Mouse (Mus musculus) liver, embryonic 16.5 days (tissue): ENCODE results near the gene A4galt. TPM values are rescaled to one million over a fixed set of nuclear protein-coding genes. Genes with fewer than 3 reads are reported as not detected.

ENCODE experiments used
- ATAC-seq: fragments of 200-750 bp; cut with Nextera tagmentation; 2 replicates; pipeline ENCODE4 v1.8.0; 2017; ENCODE audit warnings: low read depth, mild to moderate bottlenecking, moderate number of reproducible peaks, moderate library complexity
- H3K27ac ChIP-seq: fragments of 300-500 bp; sonication (generic); 2 replicates; pipeline ENCODE4 v1.5.1; 2014; ENCODE audit warnings: mild to moderate bottlenecking, low read length
- H3K27me3 ChIP-seq: fragments of 300-500 bp; sonication (generic); 2 replicates; pipeline ENCODE4 v1.6.1; 2014; ENCODE audit warnings: low read depth, low read length, mixed read lengths; ENCODE audit not compliant: control insufficient read depth, insufficient read depth
- H3K36me3 ChIP-seq: fragments of 300-500 bp; sonication (generic); 2 replicates; pipeline ENCODE4 v1.6.1; 2014; ENCODE audit warnings: mild to moderate bottlenecking; ENCODE audit not compliant: control insufficient read depth, insufficient read depth
- H3K4me1 ChIP-seq: fragments of 300-500 bp; sonication (generic); 2 replicates; pipeline ENCODE4 v1.6.1; 2014; ENCODE audit warnings: low read depth, low read length, mixed read lengths; ENCODE audit not compliant: control insufficient read depth
- H3K4me2 ChIP-seq: fragments of 300-500 bp; sonication (generic); 2 replicates; pipeline ENCODE4 v1.6.1; 2014; ENCODE audit warnings: low read depth, low read length, mixed read lengths
- H3K4me3 ChIP-seq: fragments of 300-500 bp; sonication (generic); 2 replicates; pipeline ENCODE4 v1.5.1; 2014; ENCODE audit warnings: low read depth, mild to moderate bottlenecking, low read length
- H3K9ac ChIP-seq: fragments of 300-500 bp; sonication (generic); 2 replicates; pipeline ENCODE4 v1.6.1; 2014; ENCODE audit warnings: low read depth, low read length
- H3K9me3 ChIP-seq: fragments of 300-500 bp; sonication (generic); replicated peaks from 2 replicates; pipeline ENCODE4 v1.6.1; 2016; ENCODE audit warnings: low read length; ENCODE audit not compliant: control insufficient read depth
- WGBS: fragments of 180-500 bp; shearing (Covaris S2); extraction: QIAGEN DNeasy Blood & Tissue Kit; methylation state at CpG from one replicate; pipeline ENCODE4 v1.1.7; 2014; ENCODE audit not compliant: insufficient replicate concordance; 5-methylcytosine and 5-hydroxymethylcytosine counted together
- polyA plus RNA-seq: library from polyadenylated mRNA; unstranded; fragments of >200 nt; fragmentation: Nextera tagmentation; extraction: Ambion mirVana; gene quantifications from 2 replicates; pipeline ENCODE4 v1.2.1, GENCODE M21; 2015

The A4galt gene
- polyA plus RNA-seq, 1 experiment from 2014 or later, result 0.13 TPM

GRCm38 (mm10) chr15:83241497-83241896 is 10.1 kb downstream of the A4galt start:
- no peak overlapping the region for H3K4me3 ChIP-seq
- no peak for ATAC-seq
- no peaks in the 10 kb centered on the region for H3K4me1 ChIP-seq
- H3K36me3 ChIP-seq, result no peaks in the 10 kb centered on the region
- no peak overlapping the region for H3K27ac ChIP-seq
- no peaks in the 10 kb centered on the region for H3K27me3 ChIP-seq
- H3K9ac ChIP-seq, result no peak overlapping the region
- no peak overlapping the region for H3K4me2 ChIP-seq
- 53% methylated on average over 3 of the region's 3 CpGs for WGBS
- no peaks in the 10 kb centered on the region for H3K9me3 ChIP-seq

GRCm38 (mm10) chr15:83237460-83238243 is 13.9 kb downstream of the A4galt start:
- no peak overlapping the region for H3K9ac ChIP-seq
- no peaks in the 10 kb centered on the region for H3K9me3 ChIP-seq
- 54% methylated on average over 15 of the region's 15 CpGs for WGBS
- no peaks in the 10 kb centered on the region for H3K27me3 ChIP-seq
- no peak overlapping the region for H3K27ac ChIP-seq
- no peaks in the 10 kb centered on the region for H3K36me3 ChIP-seq
- ATAC-seq, result no peak
- no peak overlapping the region for H3K4me2 ChIP-seq
- no peak overlapping the region for H3K4me3 ChIP-seq
- H3K4me1 ChIP-seq, result no peaks in the 10 kb centered on the region

- ATAC-seq, result no peak
- Histone ChIP-seq H3K4me2 (no peak overlapping the region), H3K4me3 (no peak overlapping the region), H3K9ac (no peak overlapping the region), H3K36me3 (no peaks in the 10 kb centered on the region), H3K9me3 (no peaks in the 10 kb centered on the region), H3K27ac (no peak overlapping the region), H3K4me1 (no peaks in the 10 kb centered on the region), H3K27me3 (no peaks in the 10 kb centered on the region)
- 20% methylated on average over 1 of the region's 1 CpGs for WGBS
Observed at GRCm38 (mm10) chr15:83236824-83237223, 14.8 kb downstream of the A4galt start.

- Histone ChIP-seq H3K4me1 (no peaks in the 10 kb centered on the region), H3K27me3 (no peaks in the 10 kb centered on the region), H3K27ac (no peak overlapping the region), H3K9me3 (no peaks in the 10 kb centered on the region), H3K4me3 (no peak overlapping the region), H3K9ac (no peak overlapping the region), H3K4me2 (no peak overlapping the region), H3K36me3 (no peaks in the 10 kb centered on the region)
- WGBS, result 60% methylated on average over 4 of the region's 4 CpGs
- ATAC-seq, result no peak
Observed at GRCm38 (mm10) chr15:83233219-83233992, 18.2 kb downstream of the A4galt start.

GRCm38 (mm10) chr15:83227559-83227958 is 24.0 kb downstream of the A4galt start:
- Histone ChIP-seq H3K27me3 (no peaks in the 10 kb centered on the region), H3K36me3 (no peaks in the 10 kb centered on the region), H3K27ac (no peak overlapping the region), H3K4me3 (no peak overlapping the region), H3K4me1 (peaks cover 7% of the 10 kb centered on the region; the same call in 1 of the 2 replicates), H3K9me3 (no peaks in the 10 kb centered on the region), H3K9ac (no peak overlapping the region), H3K4me2 (no peak overlapping the region)
- WGBS, result 79% methylated on average over 10 of the region's 10 CpGs
- no peak for ATAC-seq

- no peak overlapping the region for H3K9ac ChIP-seq
- no peak overlapping the region for H3K27ac ChIP-seq
- H3K27me3 ChIP-seq, result no peaks in the 10 kb centered on the region
- H3K4me2 ChIP-seq, result no peak overlapping the region
- H3K4me3 ChIP-seq, result no peak overlapping the region
- ATAC-seq, result no peak
- peaks cover 7% of the 10 kb centered on the region; the same call in 1 of the 2 replicates for H3K4me1 ChIP-seq
- no peaks in the 10 kb centered on the region for H3K36me3 ChIP-seq
- no peaks in the 10 kb centered on the region for H3K9me3 ChIP-seq
- WGBS, result 52% methylated on average over 5 of the region's 5 CpGs
Observed at GRCm38 (mm10) chr15:83226871-83227270, 24.7 kb downstream of the A4galt start.

GRCm38 (mm10) chr15:83226066-83226834 is 25.3 kb downstream of the A4galt start:
- no peak for ATAC-seq
- Histone ChIP-seq H3K27ac (no peak overlapping the region), H3K4me1 (peaks cover 7% of the 10 kb centered on the region; the same call in 1 of the 2 replicates), H3K9ac (no peak overlapping the region), H3K4me2 (no peak overlapping the region), H3K36me3 (no peaks in the 10 kb centered on the region), H3K4me3 (no peak overlapping the region), H3K27me3 (no peaks in the 10 kb centered on the region), H3K9me3 (no peaks in the 10 kb centered on the region)
- WGBS, result 66% methylated on average over 9 of the region's 9 CpGs

- no peaks in the 10 kb centered on the region for H3K9me3 ChIP-seq
- peaks cover 7% of the 10 kb centered on the region; the same call in 1 of the 2 replicates for H3K4me1 ChIP-seq
- H3K9ac ChIP-seq, result no peak overlapping the region
- no peak overlapping the region for H3K4me3 ChIP-seq
- H3K36me3 ChIP-seq, result no peaks in the 10 kb centered on the region
- 36% methylated on average over 9 of the region's 9 CpGs for WGBS
- ATAC-seq, result no peak
- H3K4me2 ChIP-seq, result no peak overlapping the region
- no peak overlapping the region for H3K27ac ChIP-seq
- no peaks in the 10 kb centered on the region for H3K27me3 ChIP-seq
Observed at GRCm38 (mm10) chr15:83224136-83224766, 27.3 kb downstream of the A4galt start.
